ENCODE assay signal across 25 mouse cellular contexts in the genomic region with DNA sequence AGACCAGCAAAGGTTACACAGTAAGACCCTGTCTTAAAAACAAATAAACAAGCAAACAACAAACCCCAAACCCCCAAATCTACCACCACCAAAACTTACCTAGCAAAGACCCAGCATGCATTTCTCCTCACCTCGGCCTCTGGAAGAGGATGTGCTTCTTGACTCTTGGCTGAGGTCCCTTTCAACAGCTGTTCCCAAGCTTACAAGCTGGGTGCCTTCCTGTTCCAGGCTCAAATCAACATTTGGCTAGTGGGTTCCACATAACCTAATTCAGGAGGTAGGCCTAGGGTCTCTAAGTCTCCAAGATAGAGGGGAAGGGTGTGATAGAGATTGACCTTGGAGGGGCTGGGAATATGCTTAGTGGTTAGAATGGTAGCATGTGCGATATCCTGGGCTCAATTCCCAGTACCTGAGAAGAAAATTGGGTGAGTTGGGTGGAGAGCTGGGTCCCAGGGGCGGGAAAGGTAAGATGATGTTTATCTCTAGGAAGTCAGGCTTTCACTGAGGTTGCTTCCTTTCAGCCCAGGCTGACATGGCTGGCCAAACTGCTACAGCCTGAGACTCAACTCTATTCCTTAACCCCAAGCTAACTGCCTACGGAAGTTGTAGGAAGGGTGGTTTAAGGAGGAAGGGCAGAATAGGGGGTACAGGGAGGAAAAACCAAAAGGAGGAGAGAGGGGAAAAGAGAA. TPM values are rescaled to one million over a fixed set of nuclear protein-coding genes. Genes with fewer than 3 reads are reported as not detected.
"Had no signal": no experiment of that assay in that cellular context is flagged by ENCODE, and none has a peak within 500 bp of the region (broad histone marks: within the 10 kb centered on the region; RNA-seq: fewer than 3 reads in every experiment).

No protein-coding gene starts in this region.

- H3K4me2 ChIP-seq: lung, embryonic 14.5 days; midbrain, embryonic 11.5 days; midbrain, embryonic 13.5 days; midbrain, embryonic 15.5 days; neural tube, embryonic 13.5 days; neural tube, embryonic 15.5 days had no signal

- H3K4me1 ChIP-seq: midbrain, embryonic 15.5 days had no signal

- H3K27me3 ChIP-seq: midbrain, embryonic 13.5 days; midbrain, embryonic 15.5 days; neural tube, embryonic 13.5 days; neural tube, embryonic 15.5 days had no signal

- DNase-seq: lung, adult 18-20 months; lung, embryonic 14.5 days; lung, postnatal 10 days; lung, postnatal 4 days; retina, postnatal 1 day; right cerebral cortex, adult 18-20 months; right cerebral cortex, postnatal 25 days; right cerebral cortex, postnatal 4 days; spleen, adult 18-20 months; thymus, adult 2 months; thymus, postnatal 25 days; thymus, postnatal 4 days had no signal

- H3K4me3 ChIP-seq: megakaryocyte, embryonic 14.5 days; midbrain, embryonic 13.5 days; midbrain, embryonic 15.5 days; neural tube, embryonic 13.5 days; neural tube, embryonic 15.5 days had no signal

- H3K27ac ChIP-seq: midbrain, embryonic 13.5 days; midbrain, embryonic 15.5 days; neural tube, embryonic 13.5 days; neural tube, embryonic 15.5 days had no signal

- H3K9ac ChIP-seq: lung, embryonic 14.5 days; midbrain, embryonic 13.5 days; midbrain, embryonic 15.5 days; neural tube, embryonic 13.5 days; neural tube, embryonic 15.5 days had no signal

- H3K36me3 ChIP-seq: midbrain, embryonic 13.5 days; midbrain, embryonic 15.5 days; neural tube, embryonic 13.5 days; neural tube, embryonic 15.5 days had no signal

- ATAC-seq: midbrain, embryonic 13.5 days; midbrain, embryonic 15.5 days had no signal

- H3K9me3 ChIP-seq: megakaryocyte, embryonic 14.5 days; midbrain, embryonic 13.5 days; midbrain, embryonic 15.5 days; neural tube, embryonic 13.5 days; neural tube, embryonic 15.5 days had no signal

RNA-seq across cellular contexts. Expression of a gene that starts 55.0 kb away (rescaled TPM):
- total RNA-seq: midbrain, postnatal 0 days; monocyte, adult 5-6 weeks had no signal
- polyA plus RNA-seq: lung, embryonic 14.5 days; lung, embryonic 16.5 days; midbrain, embryonic 11.5 days; midbrain, embryonic 13.5 days; midbrain, embryonic 15.5 days; midbrain, postnatal 0 days; neural tube, embryonic 11.5 days; neural tube, embryonic 13.5 days; neural tube, embryonic 15.5 days; small intestine, adult 2 months; stomach, embryonic 14.5 days; stomach, embryonic 16.5 days; thymus, adult 2 months had no signal
